Mouse (Mus musculus): ENCODE results near the gene Tom1l1.

DNA sequence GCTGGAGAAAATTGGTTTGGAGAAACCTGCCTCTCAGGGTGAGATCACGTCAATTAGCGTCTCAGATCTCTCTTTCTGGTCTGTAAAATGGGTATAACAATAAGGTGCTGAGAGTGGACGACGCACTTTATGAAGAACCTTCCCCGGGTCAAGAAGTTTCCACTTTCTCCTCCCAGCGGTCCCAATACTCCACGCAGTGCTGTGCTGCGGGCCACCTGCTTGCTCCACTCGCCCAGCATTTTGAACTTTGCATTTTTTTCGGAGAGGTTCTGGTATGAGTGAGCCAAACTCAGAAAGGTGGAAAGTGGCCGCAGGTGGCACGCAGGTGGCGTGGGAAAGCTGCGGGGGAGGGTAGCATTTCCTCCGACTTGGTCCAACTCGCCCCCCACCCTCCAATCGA is 1.1 kb downstream of the Tom1l1 start:
- TF ChIP-seq CTCF (IDR thresholded peaks at IDR 0.05; ENCODE audit: low read depth) = no peak
- TF ChIP-seq EP300 (IDR thresholded peaks at IDR 0.05; ENCODE audit: low read depth) = no peak
